Mouse (Mus musculus): ENCODE results near the gene Cst3.

Cst3 gene

GRCm38 (mm10) chr2:148875335-148875811 lies at the start of gene Cst3:
Cst3 (minus strand) TSS chr2:148875692.
- in situ Hi-C loops (cut with MboI), result no loop called here

GRCm38 (mm10) chr2:148902286-148902685 lies 26.8 kb upstream of the Cst3 start:
- in situ Hi-C loops (cut with MboI), result loop anchor here (5.0 to 10.0 kb wide), 2 partner anchors 50 to 147 kb away; partner anchors contain the start of gene Cstl1

DNA sequence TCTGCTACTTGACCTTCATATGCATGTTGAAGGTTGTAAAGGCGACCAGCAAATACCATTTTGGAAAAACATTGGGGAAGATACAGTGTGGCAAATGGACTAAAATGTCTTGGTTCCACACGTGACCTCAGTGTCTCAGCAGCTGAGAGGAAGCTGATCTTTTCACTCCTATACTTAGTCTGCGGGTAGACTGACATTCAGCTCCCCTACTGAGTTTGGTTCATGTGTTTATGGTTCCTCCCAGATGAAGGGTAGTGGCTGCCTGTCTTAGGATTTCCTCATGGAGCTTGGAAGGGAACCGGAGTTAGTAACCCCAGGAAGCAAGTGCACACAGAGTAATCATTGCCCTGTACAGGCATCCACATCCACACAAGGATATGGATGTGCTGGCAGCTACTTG lies 24.8 kb upstream of the Cst3 start:
- in situ Hi-C loops (cut with MboI), result loop anchor here (5.0 to 10.0 kb wide), 2 partner anchors 48 to 146 kb away; partner anchors contain the start of gene Cstl1

DNA sequence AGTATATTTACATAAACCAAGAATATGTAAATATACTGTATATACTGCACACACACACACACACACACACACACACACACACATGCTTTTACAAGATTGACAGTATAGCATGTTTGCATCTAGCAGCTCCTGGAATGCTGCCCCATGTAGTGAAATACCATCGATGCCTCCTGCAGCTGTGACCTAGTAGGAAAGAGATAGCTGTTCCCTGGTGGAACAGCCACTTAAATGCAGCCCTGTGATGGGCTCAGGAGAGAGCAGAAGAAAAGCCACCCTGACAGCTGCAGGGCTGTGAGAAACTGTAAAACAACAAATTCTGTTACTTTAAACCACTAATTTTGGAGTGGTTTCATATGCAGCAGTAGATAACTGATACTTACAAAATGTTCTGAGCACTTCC lies 20.7 kb upstream of the Cst3 start:
- in situ Hi-C loops (cut with MboI), result no loop called here

DNA sequence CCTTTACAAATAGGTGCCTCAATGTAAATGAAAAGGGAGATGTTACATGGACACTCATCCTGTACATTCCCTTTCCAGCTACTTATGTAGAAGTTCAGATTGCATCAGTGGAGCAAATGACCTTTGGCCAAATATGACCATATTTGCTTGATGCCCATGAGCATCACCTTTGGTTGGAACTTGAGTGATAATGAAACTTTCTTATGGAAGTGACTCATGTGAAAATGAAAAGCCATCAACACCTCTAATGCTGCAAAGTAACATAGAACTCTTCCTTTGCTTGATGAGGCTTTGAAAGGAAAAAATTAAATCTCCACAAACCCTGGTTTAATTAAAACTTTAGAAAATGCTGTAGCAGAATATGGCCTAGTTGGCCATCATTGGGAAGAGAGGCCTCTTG lies 17.6 kb upstream of the Cst3 start:
- in situ Hi-C loops (cut with MboI), result no loop called here

DNA sequence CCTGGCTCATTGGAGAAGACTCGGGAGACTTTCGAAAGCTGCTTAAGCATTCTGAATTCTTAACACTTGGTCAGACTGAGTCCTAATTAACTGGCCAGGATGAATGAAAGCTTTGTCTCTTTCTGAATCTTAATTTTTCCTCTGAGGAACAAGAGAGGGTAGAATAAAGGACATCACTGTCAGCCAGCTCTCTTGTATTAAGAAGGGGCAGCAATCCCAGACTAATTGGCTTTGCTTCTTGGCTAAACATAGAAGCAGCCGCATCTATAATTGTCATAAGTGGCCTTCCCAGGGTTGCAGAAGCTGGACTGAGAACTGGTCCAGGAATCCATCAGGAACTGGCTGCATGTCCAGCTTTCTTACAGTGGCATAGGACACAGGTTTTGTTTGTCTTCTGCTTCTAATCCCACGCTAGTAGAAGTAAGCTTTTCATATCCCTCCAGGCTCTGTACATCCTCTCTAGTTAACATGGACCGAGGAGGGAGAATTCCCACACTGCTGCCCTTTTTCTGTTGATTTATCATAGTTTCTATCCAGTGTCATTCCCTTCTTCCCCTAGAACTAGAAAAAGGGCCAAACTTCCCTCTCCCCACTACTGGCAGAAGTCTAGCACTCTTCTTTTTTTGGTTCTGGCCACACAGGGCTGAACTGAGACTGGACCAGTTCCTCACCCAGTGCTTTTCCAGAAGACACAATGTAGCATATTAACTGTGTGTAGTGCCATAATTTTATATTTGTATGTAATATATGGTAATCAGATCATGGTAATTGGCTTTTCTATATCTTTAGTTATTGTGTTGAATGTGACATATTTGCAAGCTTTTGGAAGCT lies 14.7 kb upstream of the Cst3 start:
- in situ Hi-C loops (cut with MboI), result no loop called here

GRCm38 (mm10) chr2:148889331-148890010 lies 14.0 kb upstream of the Cst3 start:
- in situ Hi-C loops (cut with MboI), result no loop called here

DNA sequence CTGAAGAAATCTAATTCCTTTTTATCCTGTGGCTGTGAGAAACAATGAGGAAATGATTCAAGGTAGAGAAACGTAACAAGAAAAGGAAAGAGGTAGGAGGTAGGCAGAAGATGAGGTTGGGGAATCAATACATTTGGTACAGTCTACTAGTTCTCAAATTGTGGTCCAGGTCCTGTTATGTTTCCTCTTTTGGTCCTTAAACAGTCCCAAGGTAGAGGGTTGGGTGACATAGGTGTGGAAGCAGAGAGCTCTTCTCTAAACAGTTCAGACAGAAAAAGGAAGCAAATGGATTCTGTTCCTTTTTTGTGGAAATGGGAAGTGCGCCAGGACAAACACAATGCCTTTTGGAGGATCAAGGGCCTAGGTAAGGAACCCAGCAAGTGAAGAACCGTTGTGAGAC lies 13.4 kb upstream of the Cst3 start:
- in situ Hi-C loops (cut with MboI), result no loop called here

DNA sequence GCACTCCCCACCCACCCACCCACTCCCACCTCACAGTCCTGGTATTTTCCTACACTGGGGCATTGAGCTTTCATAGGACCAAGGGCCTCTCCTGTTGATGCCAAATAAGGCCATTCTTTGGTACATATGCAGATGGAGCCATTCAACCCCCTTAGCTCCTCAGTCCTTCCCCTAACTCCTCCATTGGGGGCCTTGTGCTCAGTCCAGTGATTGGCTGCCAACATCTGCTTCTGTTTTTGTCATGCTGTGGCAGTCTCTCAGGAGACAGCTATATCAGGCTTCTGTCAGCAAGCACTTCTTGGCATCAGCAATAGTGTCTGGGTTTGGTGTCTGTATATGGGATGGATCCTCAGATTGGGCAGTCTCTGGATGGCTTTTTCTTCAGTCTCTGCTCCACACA lies 9.2 kb upstream of the Cst3 start:
- in situ Hi-C loops (cut with MboI), result no loop called here

GRCm38 (mm10) chr2:148879199-148879598 lies 3.7 kb upstream of the Cst3 start:
- in situ Hi-C loops (cut with MboI), result no loop called here

GRCm38 (mm10) chr2:148878641-148879130 lies 3.2 kb upstream of the Cst3 start:
- in situ Hi-C loops (cut with MboI), result no loop called here

DNA sequence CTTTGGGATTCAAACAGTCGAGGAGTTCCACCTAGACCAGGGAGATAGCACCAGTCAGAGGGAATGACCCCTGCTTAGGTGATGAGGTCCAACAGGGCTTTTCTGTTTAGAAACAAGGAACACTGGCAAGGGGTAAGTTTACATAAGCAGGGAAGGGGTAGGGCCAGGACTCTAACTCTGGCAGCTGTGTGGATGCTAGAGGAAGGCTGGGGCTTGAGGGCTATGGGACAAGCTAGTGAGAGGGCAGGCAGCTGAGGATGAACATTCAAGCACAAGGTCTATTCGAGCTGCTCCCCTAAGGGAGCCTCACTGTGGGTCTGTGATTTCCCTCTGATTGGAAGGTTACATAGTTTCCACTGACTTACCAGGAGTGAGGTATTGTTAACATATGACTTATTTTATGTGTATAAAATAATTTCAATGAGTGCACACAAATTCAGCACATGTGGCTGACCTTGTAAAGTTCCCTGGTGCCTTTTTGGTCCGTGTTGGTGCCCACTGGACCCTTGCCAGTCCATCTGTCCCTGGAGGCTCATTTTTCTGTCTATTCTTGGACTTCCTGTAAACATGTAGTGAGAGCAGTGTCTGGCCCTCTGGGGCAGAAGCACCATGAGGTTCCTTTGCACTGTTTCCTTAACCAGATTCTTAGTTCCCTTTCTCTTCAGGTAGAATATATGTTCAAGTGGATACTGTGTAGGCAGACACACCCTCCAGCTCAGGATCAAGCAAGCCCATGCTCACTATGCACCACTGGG lies 1.7 kb upstream of the Cst3 start:
- in situ Hi-C loops (cut with MboI), result no loop called here

DNA sequence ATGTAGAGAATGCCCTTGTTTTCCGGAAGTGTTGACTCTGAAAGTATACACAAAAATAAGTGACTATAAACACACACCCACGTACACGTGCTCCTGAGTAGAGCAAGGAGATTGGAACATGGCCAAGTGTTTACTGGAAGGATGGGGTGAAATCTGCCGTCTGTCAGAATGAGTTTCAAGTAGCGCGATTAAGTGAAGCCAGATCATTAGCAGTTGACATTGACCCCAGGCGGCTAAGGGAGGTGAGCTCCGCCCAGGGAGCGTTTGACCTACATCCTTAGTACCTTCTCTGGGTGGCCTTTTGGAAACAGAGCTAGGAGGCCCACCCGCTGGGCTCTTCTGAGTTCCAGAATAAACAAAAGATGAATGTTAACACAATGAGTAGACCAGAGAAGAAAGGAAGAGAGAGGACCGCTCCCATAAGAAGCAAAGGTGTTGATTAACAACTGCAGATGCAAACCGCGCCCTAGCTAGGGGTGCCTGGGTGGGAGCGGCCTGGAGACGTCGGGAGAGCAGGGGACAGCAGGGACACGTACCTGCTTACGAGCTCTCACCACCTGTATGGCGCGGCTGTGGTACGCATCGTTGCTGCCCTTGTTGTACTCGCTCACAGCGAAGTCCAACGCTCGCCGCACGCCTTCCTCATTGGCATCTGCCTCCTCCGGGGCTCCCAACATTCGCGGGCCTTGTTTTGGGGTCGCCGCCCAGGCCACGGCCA lies 716 bp downstream of the Cst3 start:
- in situ Hi-C loops (cut with MboI), result no loop called here

- in situ Hi-C loops (cut with MboI), result no loop called here
Observed at GRCm38 (mm10) chr2:148874224-148874616, 1.3 kb downstream of the Cst3 start.

DNA sequence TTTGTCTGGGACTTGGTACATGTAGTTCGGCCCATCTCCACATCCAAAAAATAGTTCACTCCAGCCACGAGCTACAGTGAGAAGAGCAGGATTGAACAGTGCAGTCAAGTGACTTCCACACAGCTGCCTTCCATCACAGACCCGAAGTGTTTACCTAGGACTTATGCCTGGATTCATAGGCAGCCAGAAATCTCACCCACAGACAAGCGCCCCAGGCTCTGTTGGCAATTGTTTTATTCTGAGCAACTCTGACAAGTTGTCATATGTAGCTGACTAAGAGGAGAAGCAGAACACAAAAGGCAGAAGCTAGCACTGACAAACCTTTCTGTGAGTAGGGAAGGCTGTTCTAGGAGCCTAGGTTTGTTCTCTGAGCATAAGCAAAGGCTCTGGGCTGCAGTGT lies 2.6 kb downstream of the Cst3 start:
- in situ Hi-C loops (cut with MboI), result no loop called here

- in situ Hi-C loops (cut with MboI), result no loop called here
Observed at GRCm38 (mm10) chr2:148870526-148870925, 5.0 kb downstream of the Cst3 start.

GRCm38 (mm10) chr2:148868959-148869358 lies 6.5 kb downstream of the Cst3 start:
- in situ Hi-C loops (cut with MboI), result no loop called here

- in situ Hi-C loops (cut with MboI), result no loop called here
Observed at GRCm38 (mm10) chr2:148864966-148865365, 10.5 kb downstream of the Cst3 start, which contains the start of gene 9230104L09Rik. 9230104L09Rik (minus strand) TSS chr2:148865038.

- in situ Hi-C loops (cut with MboI), result no loop called here
Observed at GRCm38 (mm10) chr2:148861693-148862092, 13.8 kb downstream of the Cst3 start.

GRCm38 (mm10) chr2:148860993-148861392 lies 14.5 kb downstream of the Cst3 start:
- in situ Hi-C loops (cut with MboI), result no loop called here

- in situ Hi-C loops (cut with MboI), result no loop called here
Observed at GRCm38 (mm10) chr2:148857506-148857905, 18.0 kb downstream of the Cst3 start.

All from mature B cell (primary cell).